Mouse (Mus musculus): ENCODE data around the gene Med11. TPM values are rescaled to one million over a fixed set of nuclear protein-coding genes. Genes with fewer than 3 reads are reported as not detected.
"Not testable (repeated sequence)": the region's sequence is repeated elsewhere in the genome, so short reads cannot be mapped to it uniquely, and the experiment has no call there.

Med11 gene
- polyA plus RNA-seq, 1 experiment from 2014 or later, result 13.2 TPM

GRCm38 (mm10) chr11:70469764-70470163 lies 18.0 kb downstream of the Med11 start:
- no peak for ATAC-seq (ENCODE audit: insufficient read depth)
- no peaks in the 10 kb centered on the region for H3K36me3 ChIP-seq (replicated peaks)
- 57% methylated on average over 3 of the region's 3 CpGs for WGBS (ENCODE audit: insufficient replicate concordance)
- no peaks in the 10 kb centered on the region for H3K9me3 ChIP-seq (replicated peaks)
- H3K4me1 ChIP-seq (replicated peaks), result peaks cover 8% of the 10 kb centered on the region
- no peak overlapping the region for H3K4me3 ChIP-seq (replicated peaks)
- no peak overlapping the region for H3K4me2 ChIP-seq
- H3K9ac ChIP-seq, result no peak overlapping the region
- peaks cover 32% of the 10 kb centered on the region for H3K27me3 ChIP-seq
- H3K27ac ChIP-seq (replicated peaks), result no peak overlapping the region

- H3K9me3 ChIP-seq (replicated peaks), result no peaks in the 10 kb centered on the region
- H3K27ac ChIP-seq (replicated peaks), result no peak overlapping the region
- no peak for ATAC-seq (ENCODE audit: insufficient read depth)
- no peak overlapping the region for H3K9ac ChIP-seq
- H3K4me2 ChIP-seq, result no peak overlapping the region
- H3K27me3 ChIP-seq, result peaks cover 2% of the 10 kb centered on the region; the same call in 1 of the 2 replicates
- H3K4me3 ChIP-seq (replicated peaks), result no peak overlapping the region
- H3K4me1 ChIP-seq (replicated peaks), result 0 out of 2 replicates have a peak, but pooled peaks cover 2% of the 10 kb centered on the region
- H3K36me3 ChIP-seq (replicated peaks), result no peaks in the 10 kb centered on the region
These were observed 21.0 kb downstream of the Med11 start for GRCm38 (mm10) chr11:70472716-70473115.

- not testable (repeated sequence) for H3K4me2 ChIP-seq; H3K9ac ChIP-seq; H3K27me3 ChIP-seq; H3K9me3 ChIP-seq (replicated peaks); H3K27ac ChIP-seq (replicated peaks); ATAC-seq (ENCODE audit: insufficient read depth); H3K36me3 ChIP-seq (replicated peaks); H3K4me3 ChIP-seq (replicated peaks); H3K4me1 ChIP-seq (replicated peaks)
- 63% methylated on average over 5 of the region's 5 CpGs for WGBS (ENCODE audit: insufficient replicate concordance)
These were observed 21.6 kb downstream of the Med11 start for GRCm38 (mm10) chr11:70473291-70473690.

GRCm38 (mm10) chr11:70474872-70475534 lies 23.3 kb downstream of the Med11 start:
- Histone ChIP-seq H3K9me3 (replicated peaks) (no peaks in the 10 kb centered on the region), H3K4me2 (no peak overlapping the region), H3K36me3 (replicated peaks) (no peaks in the 10 kb centered on the region), H3K9ac (no peak overlapping the region), H3K4me3 (replicated peaks) (no peak overlapping the region), H3K27me3 (0 out of 2 replicates have a peak, but pooled peaks cover 3% of the 10 kb centered on the region), H3K27ac (replicated peaks) (no peak overlapping the region), H3K4me1 (replicated peaks) (0 out of 2 replicates have a peak, but pooled peaks cover 2% of the 10 kb centered on the region)
- WGBS (ENCODE audit: insufficient replicate concordance), result 59% methylated on average over 12 of the region's 12 CpGs
- no peak for ATAC-seq (ENCODE audit: insufficient read depth)

GRCm38 (mm10) chr11:70485498-70485897 lies 33.8 kb downstream of the Med11 start:
- no peak overlapping the region for H3K9ac ChIP-seq
- no peaks in the 10 kb centered on the region for H3K4me1 ChIP-seq (replicated peaks)
- no peak overlapping the region for H3K27ac ChIP-seq (replicated peaks)
- H3K9me3 ChIP-seq (replicated peaks), result no peaks in the 10 kb centered on the region
- no peaks in the 10 kb centered on the region for H3K27me3 ChIP-seq
- no peaks in the 10 kb centered on the region for H3K36me3 ChIP-seq (replicated peaks)
- no peak overlapping the region for H3K4me2 ChIP-seq
- ATAC-seq (ENCODE audit: insufficient read depth), result no peak
- H3K4me3 ChIP-seq (replicated peaks), result no peak overlapping the region
- 35% methylated on average over 2 of the region's 2 CpGs for WGBS (ENCODE audit: insufficient replicate concordance)

- Histone ChIP-seq H3K27me3 (no peaks in the 10 kb centered on the region), H3K9ac (no peak overlapping the region)
- WGBS (ENCODE audit: insufficient replicate concordance), result 33% methylated on average over 4 of the region's 4 CpGs
These were observed 36.1 kb downstream of the Med11 start for GRCm38 (mm10) chr11:70487816-70488215.

GRCm38 (mm10) chr11:70489138-70489537 lies 37.4 kb downstream of the Med11 start:
- Histone ChIP-seq H3K4me1 (replicated peaks) (no peaks in the 10 kb centered on the region), H3K4me2 (no peak overlapping the region), H3K27me3 (no peaks in the 10 kb centered on the region), H3K27ac (replicated peaks) (no peak overlapping the region), H3K4me3 (replicated peaks) (no peak overlapping the region), H3K36me3 (replicated peaks) (no peaks in the 10 kb centered on the region), H3K9ac (no peak overlapping the region), H3K9me3 (replicated peaks) (no peaks in the 10 kb centered on the region)
- ATAC-seq (ENCODE audit: insufficient read depth), result no peak
- WGBS (ENCODE audit: insufficient replicate concordance), result 55% methylated on average over 3 of the region's 3 CpGs

More at GRCm38 (mm10) chr11:70487816-70488215, 36.1 kb downstream of the Med11 start:
- no peak for ATAC-seq (ENCODE audit: insufficient read depth)
- H3K36me3 ChIP-seq (replicated peaks), result no peaks in the 10 kb centered on the region
- no peaks in the 10 kb centered on the region for H3K4me1 ChIP-seq (replicated peaks)
- no peaks in the 10 kb centered on the region for H3K9me3 ChIP-seq (replicated peaks)
- H3K27ac ChIP-seq (replicated peaks), result no peak overlapping the region
- H3K4me3 ChIP-seq (replicated peaks), result no peak overlapping the region
- H3K4me2 ChIP-seq, result no peak overlapping the region

- Histone ChIP-seq H3K27me3 (no peaks in the 10 kb centered on the region), H3K27ac (replicated peaks) (no peak overlapping the region), H3K4me1 (replicated peaks) (no peaks in the 10 kb centered on the region), H3K4me3 (replicated peaks) (no peak overlapping the region), H3K4me2 (no peak overlapping the region), H3K9me3 (replicated peaks) (no peaks in the 10 kb centered on the region), H3K36me3 (replicated peaks) (no peaks in the 10 kb centered on the region), H3K9ac (no peak overlapping the region)
- WGBS (ENCODE audit: insufficient replicate concordance), result 19% methylated on average over 6 of the region's 6 CpGs
- ATAC-seq (ENCODE audit: insufficient read depth), result no peak
These were observed 38.0 kb downstream of the Med11 start for GRCm38 (mm10) chr11:70489684-70490083.

- no peak for ATAC-seq (ENCODE audit: insufficient read depth)
- Histone ChIP-seq H3K27ac (replicated peaks) (no peak overlapping the region), H3K36me3 (replicated peaks) (no peaks in the 10 kb centered on the region), H3K9ac (no peak overlapping the region), H3K4me2 (no peak overlapping the region), H3K27me3 (0 out of 2 replicates have a peak, but pooled peaks cover 4% of the 10 kb centered on the region), H3K4me3 (replicated peaks) (no peak overlapping the region), H3K9me3 (replicated peaks) (no peaks in the 10 kb centered on the region), H3K4me1 (replicated peaks) (peaks cover 14% of the 10 kb centered on the region)
- 52% methylated on average over 14 of the region's 14 CpGs for WGBS (ENCODE audit: insufficient replicate concordance)
These were observed 48.1 kb downstream of the Med11 start for GRCm38 (mm10) chr11:70499566-70500475.

- no peak overlapping the region for H3K4me2 ChIP-seq
- ATAC-seq (ENCODE audit: insufficient read depth), result no peak
- H3K27me3 ChIP-seq, result 0 out of 2 replicates have a peak, but pooled peaks cover 4% of the 10 kb centered on the region
- H3K4me3 ChIP-seq (replicated peaks), result no peak overlapping the region
- H3K9ac ChIP-seq, result no peak overlapping the region
- WGBS (ENCODE audit: insufficient replicate concordance), result 68% methylated on average over 1 of the region's 1 CpGs
- H3K27ac ChIP-seq (replicated peaks), result no peak overlapping the region
- H3K4me1 ChIP-seq (replicated peaks), result peaks cover 20% of the 10 kb centered on the region
- no peaks in the 10 kb centered on the region for H3K36me3 ChIP-seq (replicated peaks)
- H3K9me3 ChIP-seq (replicated peaks), result no peaks in the 10 kb centered on the region
These were observed 48.7 kb downstream of the Med11 start for GRCm38 (mm10) chr11:70500476-70500812.

- H3K27ac ChIP-seq (replicated peaks), result no peak overlapping the region
- WGBS (ENCODE audit: insufficient replicate concordance), result 40% methylated on average over 3 of the region's 3 CpGs
- H3K9me3 ChIP-seq (replicated peaks), result no peaks in the 10 kb centered on the region
- no peaks in the 10 kb centered on the region for H3K36me3 ChIP-seq (replicated peaks)
- H3K9ac ChIP-seq, result no peak overlapping the region
- no peak overlapping the region for H3K4me3 ChIP-seq (replicated peaks)
- no peak for ATAC-seq (ENCODE audit: insufficient read depth)
- H3K4me1 ChIP-seq (replicated peaks), result peaks cover 24% of the 10 kb centered on the region
- H3K4me2 ChIP-seq, result no peak overlapping the region
- 0 out of 2 replicates have a peak, but pooled peaks cover 4% of the 10 kb centered on the region for H3K27me3 ChIP-seq
These were observed 50.3 kb downstream of the Med11 start for GRCm38 (mm10) chr11:70502018-70502417.

All from liver, embryonic 15.5 days (tissue).